Mouse (Mus musculus) megakaryocyte, embryonic 14.5 days (primary cell): ENCODE measurements at regions not wholly inside any gene's neighbourhood (a gene's known extent, or its start where the extent isn't known, plus 50 kb on each side); places are given as distances from the start of the nearest gene placed in this dataset.

Experiments
- FLI1 ChIP-seq: IDR thresholded peaks from 2 replicates; pipeline ENCODE4 v1.6.1; 2012; ENCODE audit warnings: low read length, inconsistent platforms, mixed read lengths
- GATA1 ChIP-seq: IDR thresholded peaks from 3 replicates; pipeline ENCODE4 v1.6.1; 2012; ENCODE audit warnings: mixed read lengths, low read length, inconsistent platforms, borderline replicate concordance

DNA sequence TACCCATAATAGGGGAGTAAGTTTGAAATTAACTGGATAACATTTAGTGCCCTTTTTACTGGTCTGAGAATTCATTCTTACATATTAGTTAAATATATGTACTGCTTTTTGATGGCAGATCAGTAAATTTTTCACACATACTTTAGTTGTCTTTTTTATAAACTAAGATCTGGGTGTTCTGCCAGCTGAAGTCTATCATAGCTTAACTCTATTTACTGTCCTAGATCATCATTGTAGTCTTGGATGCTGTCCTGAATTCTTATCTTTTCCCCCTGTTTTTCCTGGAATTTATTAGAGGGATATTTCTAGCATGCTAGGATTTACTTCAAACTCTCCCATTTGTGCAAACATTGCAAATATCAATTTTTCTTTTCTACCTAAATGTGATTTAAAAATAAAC is 74.3 kb upstream of the Tll1 start:
- no peak for TF ChIP-seq FLI1
- TF ChIP-seq GATA1, result no peak
